Mouse (Mus musculus): ENCODE measurements around the gene Gimap7. TPM values are rescaled to one million over a fixed set of nuclear protein-coding genes. Genes with fewer than 3 reads are reported as not detected.
"Not testable (repeated sequence)": the region's sequence is repeated elsewhere in the genome, so short reads cannot be mapped to it uniquely, and the experiment has no call there.

Gimap7 gene
- total and polyA plus RNA-seq, 2 experiments, result 0.35 to 0.37 TPM

DNA sequence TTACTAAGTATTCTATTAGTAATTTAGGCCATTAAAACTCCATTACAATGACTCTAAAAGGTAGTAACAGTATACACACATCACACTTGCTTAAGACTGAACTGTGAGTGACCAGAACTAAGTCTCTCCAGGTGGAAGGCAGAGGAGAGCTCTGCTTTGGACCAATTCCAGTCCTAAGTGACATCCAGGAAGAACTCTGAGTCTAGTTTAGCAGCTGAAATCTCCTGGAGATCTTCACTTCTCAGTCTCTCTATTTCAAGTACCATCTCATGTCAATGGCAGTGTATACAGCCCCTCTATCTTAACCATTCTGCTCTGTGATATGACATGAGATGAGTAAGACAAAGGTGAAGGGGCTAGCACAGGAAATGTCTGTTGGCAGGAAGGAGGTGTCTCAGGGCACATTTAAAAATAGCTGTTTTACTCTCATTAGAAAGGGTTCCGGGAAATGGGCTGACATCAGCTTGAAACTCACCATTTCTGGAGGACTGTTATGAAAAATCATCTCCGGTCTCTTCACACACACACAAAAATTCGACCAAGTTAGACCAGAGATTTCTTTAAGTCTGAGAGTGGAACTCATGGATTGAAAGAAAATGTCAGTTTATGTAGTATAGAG lies 36.8 kb upstream of the Gimap7 start:
- H3K36me3 ChIP-seq (ENCODE audit: control insufficient read depth, insufficient read depth, low read length), result peaks cover 7% of the 10 kb centered on the region
- peaks cover 3% of the 10 kb centered on the region; the same call in 1 of the 2 replicates for H3K79me2 ChIP-seq (ENCODE audit: control insufficient read depth, insufficient read depth, low read length)
- peaks cover 8% of the 10 kb centered on the region; the same call in 1 of the 2 replicates for H3K4me1 ChIP-seq (ENCODE audit: control insufficient read depth, insufficient read depth, low read length)
- 71% methylated on average over 3 of the region's 3 CpGs for WGBS
- DNase-seq (ENCODE audit: extremely low read depth, low read depth, low spot score), result peak; percentile 25
- no peaks in the 10 kb centered on the region for H3K27me3 ChIP-seq (ENCODE audit: control insufficient read depth, insufficient read depth, low read length)
- TF ChIP-seq POLR2A (IDR thresholded peaks at IDR 0.05; ENCODE audit: extremely low read depth, insufficient read depth, low read length) (no peak), CTCF (IDR thresholded peaks at IDR 0.05; ENCODE audit: low read depth, low read length) (no peak)
- H3K27ac ChIP-seq (replicated peaks; ENCODE audit: insufficient read depth, low read depth, low read length), result peak overlapping the region; percentile 74; the same call in 1 of the 2 replicates
- H3K9ac ChIP-seq (ENCODE audit: low read depth, low read length), result no peak overlapping the region
- no peak overlapping the region for H3K4me3 ChIP-seq (ENCODE audit: insufficient read depth, low read depth, low read length)

DNA sequence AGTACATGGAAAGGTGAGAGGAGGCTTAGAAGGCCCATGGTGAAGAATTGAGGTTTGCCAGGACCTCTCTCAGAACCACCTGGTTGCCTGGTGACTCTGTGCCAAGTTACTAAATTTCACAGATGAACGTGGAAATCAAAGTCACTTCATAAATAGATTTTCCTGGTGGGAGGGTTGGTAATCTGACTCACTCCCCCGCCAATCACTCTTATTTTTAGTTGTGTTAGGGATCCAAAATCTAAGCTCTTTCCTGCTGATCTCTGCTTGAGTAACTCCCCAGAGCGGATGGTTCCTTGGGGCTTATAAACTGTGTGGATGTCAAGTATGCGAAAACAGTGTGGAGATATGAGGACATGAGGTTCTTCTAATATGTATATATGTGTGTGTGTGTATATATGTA lies 36.1 kb upstream of the Gimap7 start:
- no peak for DNase-seq (ENCODE audit: extremely low read depth, low read depth, low spot score)
- Histone ChIP-seq H3K27ac (replicated peaks; ENCODE audit: insufficient read depth, low read depth, low read length) (peak overlapping the region; percentile 74), H3K79me2 (ENCODE audit: control insufficient read depth, insufficient read depth, low read length) (peaks cover 3% of the 10 kb centered on the region; the same call in 1 of the 2 replicates), H3K4me1 (ENCODE audit: control insufficient read depth, insufficient read depth, low read length) (peaks cover 6% of the 10 kb centered on the region; the same call in 1 of the 2 replicates), H3K27me3 (ENCODE audit: control insufficient read depth, insufficient read depth, low read length) (no peaks in the 10 kb centered on the region), H3K4me3 (ENCODE audit: insufficient read depth, low read depth, low read length) (no peak overlapping the region), H3K36me3 (ENCODE audit: control insufficient read depth, insufficient read depth, low read length) (peaks cover 7% of the 10 kb centered on the region), H3K9ac (ENCODE audit: low read depth, low read length) (0 out of 2 replicates have a peak overlapping the region, but pooled peaks have one; percentile 62)
- TF ChIP-seq POLR2A (IDR thresholded peaks at IDR 0.05; ENCODE audit: extremely low read depth, insufficient read depth, low read length) (no peak), CTCF (IDR thresholded peaks at IDR 0.05; ENCODE audit: low read depth, low read length) (no peak)
- 79% methylated on average over 4 of the region's 4 CpGs for WGBS

DNA sequence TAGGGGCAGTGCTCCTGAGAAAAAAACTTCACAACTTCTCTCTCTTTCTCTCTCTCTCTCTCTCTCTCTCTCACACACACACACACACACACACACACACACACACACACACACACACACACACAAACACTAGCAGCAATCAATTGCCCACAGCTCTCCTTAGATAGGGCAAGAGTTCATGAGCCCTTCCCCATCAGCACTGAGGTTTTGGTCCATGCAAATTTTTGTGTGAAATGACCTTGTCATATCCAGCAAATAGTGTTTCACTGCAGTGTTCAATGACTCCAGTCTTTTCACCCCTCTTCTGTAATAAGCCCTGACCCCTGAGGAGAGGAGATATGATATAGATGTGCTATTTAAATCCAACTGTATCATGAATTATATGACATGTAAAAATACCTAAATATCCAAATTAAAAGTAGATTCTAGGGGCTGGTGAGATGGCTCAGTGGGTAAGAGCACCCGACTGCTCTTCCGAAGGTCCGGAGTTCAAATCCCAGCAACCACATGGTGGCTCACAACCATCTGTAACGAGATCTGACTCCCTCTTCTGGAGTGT lies 35.1 kb upstream of the Gimap7 start:
- not testable (repeated sequence) for H3K27me3 ChIP-seq (ENCODE audit: control insufficient read depth, insufficient read depth, low read length); H3K36me3 ChIP-seq (ENCODE audit: control insufficient read depth, insufficient read depth, low read length); H3K4me3 ChIP-seq (ENCODE audit: insufficient read depth, low read depth, low read length); H3K79me2 ChIP-seq (ENCODE audit: control insufficient read depth, insufficient read depth, low read length); DNase-seq (ENCODE audit: extremely low read depth, low read depth, low spot score); H3K9ac ChIP-seq (ENCODE audit: low read depth, low read length); H3K4me1 ChIP-seq (ENCODE audit: control insufficient read depth, insufficient read depth, low read length); H3K27ac ChIP-seq (replicated peaks; ENCODE audit: insufficient read depth, low read depth, low read length)
- WGBS, result 97% methylated on average over 4 of the region's 4 CpGs

DNA sequence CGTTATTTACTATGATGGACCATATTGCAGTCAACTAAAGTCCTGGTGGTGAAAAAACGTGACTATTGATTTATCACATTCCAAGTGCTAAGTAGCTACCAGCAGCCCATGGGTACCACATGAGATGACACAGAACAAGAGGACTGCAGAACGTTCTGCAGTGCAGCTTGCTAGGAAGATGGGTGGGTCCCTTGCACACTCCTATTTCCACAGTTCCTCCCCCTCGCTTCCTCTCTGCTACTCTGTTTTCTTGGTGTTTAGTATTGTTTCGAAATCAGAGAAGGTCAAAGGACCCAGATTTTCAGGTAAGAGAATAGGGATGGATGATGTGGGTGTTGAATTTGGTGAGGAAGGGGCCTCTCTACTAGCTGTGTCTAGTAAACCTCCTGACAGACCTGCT lies 34.1 kb upstream of the Gimap7 start, which contains the start of gene Gimap4:
Gene Gimap4, plus strand, starts transcription at position 231 of the 400 bp plus-strand sequence.
- Histone ChIP-seq H3K4me3 (ENCODE audit: insufficient read depth, low read depth, low read length) (peak within 1 kb of the TSS; percentile 44), H3K27ac (replicated peaks; ENCODE audit: insufficient read depth, low read depth, low read length) (peak within 1 kb of the TSS; percentile 79), H3K36me3 (ENCODE audit: control insufficient read depth, insufficient read depth, low read length) (peaks cover 4% of the 10 kb centered on the region), H3K9ac (ENCODE audit: low read depth, low read length) (peak within 1 kb of the TSS; percentile 34), H3K27me3 (ENCODE audit: control insufficient read depth, insufficient read depth, low read length) (no peaks in the 10 kb centered on the region), H3K4me1 (ENCODE audit: control insufficient read depth, insufficient read depth, low read length) (peaks cover 4% of the 10 kb centered on the region; the same call in 1 of the 2 replicates), H3K79me2 (ENCODE audit: control insufficient read depth, insufficient read depth, low read length) (no peaks in the 10 kb centered on the region)
- TF ChIP-seq POLR2A (IDR thresholded peaks at IDR 0.05; ENCODE audit: extremely low read depth, insufficient read depth, low read length), result no peak
- TF ChIP-seq CTCF (IDR thresholded peaks at IDR 0.05; ENCODE audit: low read depth, low read length), result no peak
- WGBS, result 39% methylated on average over 5 of the region's 5 CpGs
- DNase-seq (ENCODE audit: extremely low read depth, low read depth, low spot score), result no peak

DNA sequence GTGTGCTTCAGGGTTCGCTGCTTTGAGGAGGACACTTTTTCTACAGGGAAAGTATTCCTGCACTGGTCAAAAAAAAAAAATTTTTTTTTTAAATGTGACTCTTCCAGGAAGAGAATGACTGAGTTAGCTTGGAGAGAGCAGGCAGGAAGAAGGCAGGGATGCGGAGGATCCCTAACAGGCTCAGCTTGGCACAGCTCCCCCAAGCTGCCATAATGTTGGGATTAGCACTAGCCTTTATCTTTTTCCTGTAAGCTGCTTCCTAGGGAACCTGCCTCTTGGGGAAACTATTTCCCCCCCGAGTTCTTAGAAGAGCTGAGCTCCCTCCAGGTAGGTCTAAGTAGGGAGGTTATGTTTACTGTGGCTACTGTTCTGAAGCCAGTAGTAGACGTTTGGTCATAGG lies 33.6 kb upstream of the Gimap7 start:
- Histone ChIP-seq H3K27ac (replicated peaks; ENCODE audit: insufficient read depth, low read depth, low read length) (peak overlapping the region; percentile 79), H3K79me2 (ENCODE audit: control insufficient read depth, insufficient read depth, low read length) (no peaks in the 10 kb centered on the region), H3K27me3 (ENCODE audit: control insufficient read depth, insufficient read depth, low read length) (no peaks in the 10 kb centered on the region), H3K4me3 (ENCODE audit: insufficient read depth, low read depth, low read length) (peak overlapping the region; percentile 44), H3K4me1 (ENCODE audit: control insufficient read depth, insufficient read depth, low read length) (peaks cover 4% of the 10 kb centered on the region; the same call in 1 of the 2 replicates), H3K9ac (ENCODE audit: low read depth, low read length) (peak overlapping the region; percentile 34), H3K36me3 (ENCODE audit: control insufficient read depth, insufficient read depth, low read length) (peaks cover 2% of the 10 kb centered on the region)
- WGBS, result 68% methylated on average over 4 of the region's 4 CpGs
- DNase-seq (ENCODE audit: extremely low read depth, low read depth, low spot score), result no peak
- TF ChIP-seq CTCF (IDR thresholded peaks at IDR 0.05; ENCODE audit: low read depth, low read length), result no peak
- no peak for TF ChIP-seq POLR2A (IDR thresholded peaks at IDR 0.05; ENCODE audit: extremely low read depth, insufficient read depth, low read length)

DNA sequence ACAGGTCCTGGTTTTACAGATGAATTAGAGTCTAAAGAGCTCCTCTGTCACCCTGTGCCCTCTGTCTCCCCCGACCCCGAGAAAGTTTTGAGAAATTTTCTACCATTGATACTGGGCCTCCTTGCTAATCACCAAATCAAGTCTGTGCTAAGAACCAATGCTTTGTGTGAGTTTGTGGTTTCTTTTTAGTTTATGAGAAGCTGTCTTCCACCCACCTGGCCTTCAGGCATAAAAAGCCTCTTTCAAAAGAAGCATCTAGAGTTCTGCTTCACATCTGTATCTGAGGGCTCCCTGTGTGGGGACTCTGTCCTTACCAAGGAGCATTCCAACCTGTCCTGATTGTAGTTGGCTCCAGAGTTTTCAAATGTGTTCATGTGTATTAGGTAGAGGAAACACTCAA lies 33.2 kb upstream of the Gimap7 start:
- Histone ChIP-seq H3K4me3 (ENCODE audit: insufficient read depth, low read depth, low read length) (peak overlapping the region; percentile 44), H3K36me3 (ENCODE audit: control insufficient read depth, insufficient read depth, low read length) (peaks cover 2% of the 10 kb centered on the region; the same call in 1 of the 2 replicates), H3K9ac (ENCODE audit: low read depth, low read length) (peak overlapping the region; percentile 34), H3K4me1 (ENCODE audit: control insufficient read depth, insufficient read depth, low read length) (peaks cover 4% of the 10 kb centered on the region; the same call in 1 of the 2 replicates), H3K27me3 (ENCODE audit: control insufficient read depth, insufficient read depth, low read length) (no peaks in the 10 kb centered on the region), H3K79me2 (ENCODE audit: control insufficient read depth, insufficient read depth, low read length) (no peaks in the 10 kb centered on the region), H3K27ac (replicated peaks; ENCODE audit: insufficient read depth, low read depth, low read length) (peak overlapping the region; percentile 79)
- 73% methylated on average over 2 of the region's 2 CpGs for WGBS
- no peak for DNase-seq (ENCODE audit: extremely low read depth, low read depth, low spot score)
- TF ChIP-seq CTCF (IDR thresholded peaks at IDR 0.05; ENCODE audit: low read depth, low read length) (no peak), POLR2A (IDR thresholded peaks at IDR 0.05; ENCODE audit: extremely low read depth, insufficient read depth, low read length) (no peak)
